Mouse (Mus musculus) bone marrow macrophage, adult 2 months (primary cell): ENCODE results near the gene Mrpl23. TPM values are rescaled to one million over a fixed set of nuclear protein-coding genes. Genes with fewer than 3 reads are reported as not detected.

Experiments used
- H3K27ac ChIP-seq: 2 replicates; pipeline ENCODE4 v1.5.1; 2012; ENCODE audit warnings: low read depth, low read length; ENCODE audit not compliant: insufficient read depth
- H3K4me1 ChIP-seq: 2 replicates; pipeline ENCODE4 v1.6.1; 2012; ENCODE audit warnings: low read length; ENCODE audit not compliant: control insufficient read depth, insufficient read depth
- H3K4me3 ChIP-seq: 2 replicates; pipeline ENCODE4 v1.5.1; 2012; ENCODE audit warnings: mild to moderate bottlenecking, low read length, moderate library complexity; ENCODE audit not compliant: insufficient read depth
- CTCF ChIP-seq: IDR thresholded peaks from 2 replicates; pipeline ENCODE4 v1.5.1; 2012; ENCODE audit warnings: low read depth, mild to moderate bottlenecking, low read length, moderate library complexity
- POLR2A ChIP-seq: IDR thresholded peaks from 2 replicates; pipeline ENCODE4 v1.6.1; 2012; ENCODE audit warnings: mild to moderate bottlenecking, low read depth, low read length, borderline replicate concordance
- polyA plus RNA-seq: library from polyadenylated mRNA; stranded (reverse); fragments of >200 nt; gene quantifications from 2 replicates; pipeline ENCODE4 v1.2.4, GENCODE M21; 2012; ENCODE audit not compliant: missing spikeins, insufficient read depth, insufficient read length

Mrpl23 gene
- polyA plus RNA-seq, 1 experiment, result 27.2 TPM

GRCm38 (mm10) chr7:142549941-142550763 lies 17.7 kb downstream of the Mrpl23 start:
- Histone ChIP-seq H3K4me1 (peaks cover 7% of the 10 kb centered on the region), H3K27ac (no peak overlapping the region), H3K4me3 (no peak overlapping the region)
- TF ChIP-seq CTCF (no peak), POLR2A (no peak)

GRCm38 (mm10) chr7:142550935-142551373 lies 18.5 kb downstream of the Mrpl23 start:
- Histone ChIP-seq H3K4me1 (peaks cover 7% of the 10 kb centered on the region), H3K4me3 (no peak overlapping the region), H3K27ac (no peak overlapping the region)
- no peak for TF ChIP-seq CTCF
- no peak for TF ChIP-seq POLR2A

- no peak for TF ChIP-seq CTCF
- no peak for TF ChIP-seq POLR2A
- no peak overlapping the region for H3K27ac ChIP-seq
- peaks cover 7% of the 10 kb centered on the region for H3K4me1 ChIP-seq
- H3K4me3 ChIP-seq, result no peak overlapping the region
These were observed 19.2 kb downstream of the Mrpl23 start for GRCm38 (mm10) chr7:142551691-142552090.

GRCm38 (mm10) chr7:142552591-142553416 lies 20.3 kb downstream of the Mrpl23 start:
- no peak overlapping the region for H3K27ac ChIP-seq
- H3K4me1 ChIP-seq, result peaks cover 7% of the 10 kb centered on the region

GRCm38 (mm10) chr7:142553417-142554335 lies 21.2 kb downstream of the Mrpl23 start:
- Histone ChIP-seq H3K4me3 (no peak overlapping the region), H3K4me1 (no peaks in the 10 kb centered on the region), H3K27ac (no peak overlapping the region)
- no peak for TF ChIP-seq POLR2A
- TF ChIP-seq CTCF, result no peak

More at GRCm38 (mm10) chr7:142552591-142553416, 20.3 kb downstream of the Mrpl23 start:
- H3K4me3 ChIP-seq, result no peak overlapping the region
- TF ChIP-seq CTCF, result no peak
- no peak for TF ChIP-seq POLR2A

GRCm38 (mm10) chr7:142554625-142555024 lies 22.1 kb downstream of the Mrpl23 start:
- no peaks in the 10 kb centered on the region for H3K4me1 ChIP-seq
- no peak overlapping the region for H3K4me3 ChIP-seq
- TF ChIP-seq CTCF (no peak), POLR2A (no peak)
- H3K27ac ChIP-seq, result no peak overlapping the region

GRCm38 (mm10) chr7:142555366-142556088 lies 23.0 kb downstream of the Mrpl23 start:
- Histone ChIP-seq H3K27ac (no peak overlapping the region), H3K4me1 (no peaks in the 10 kb centered on the region), H3K4me3 (no peak overlapping the region)
- TF ChIP-seq CTCF (no peak), POLR2A (no peak)

GRCm38 (mm10) chr7:142556089-142556476 lies 23.6 kb downstream of the Mrpl23 start:
- H3K4me3 ChIP-seq, result no peak overlapping the region
- no peaks in the 10 kb centered on the region for H3K4me1 ChIP-seq
- no peak for TF ChIP-seq POLR2A
- TF ChIP-seq CTCF, result no peak
- H3K27ac ChIP-seq, result no peak overlapping the region
